Mouse (Mus musculus): ENCODE data around the gene Rin2.
"Not testable (repeated sequence)": the region's sequence is repeated elsewhere in the genome, so short reads cannot be mapped to it uniquely, and the experiment has no call there.

Rin2 gene

GRCm38 (mm10) chr2:145900318-145900717 is 225.3 kb downstream of the Rin2 start:
- DNase-seq (ENCODE audit: low spot score) = not testable (repeated sequence)

- no peak for DNase-seq (ENCODE audit: low spot score)
These were observed 226.8 kb downstream of the Rin2 start, which contains the start of gene Naa20 for GRCm38 (mm10) chr2:145901861-145902260. Naa20 (plus strand) TSS chr2:145902099.

GRCm38 (mm10) chr2:145903061-145903901 is 228.3 kb downstream of the Rin2 start:
- DNase-seq (ENCODE audit: low spot score) = peak; percentile 75

GRCm38 (mm10) chr2:145903983-145904616 is 229.1 kb downstream of the Rin2 start:
- no peak for DNase-seq (ENCODE audit: low spot score)

- DNase-seq (ENCODE audit: low spot score) = no peak
These were observed 230.1 kb downstream of the Rin2 start for GRCm38 (mm10) chr2:145905156-145905555.

GRCm38 (mm10) chr2:145905884-145906283 is 230.9 kb downstream of the Rin2 start:
- not testable (repeated sequence) for DNase-seq (ENCODE audit: low spot score)

- no peak for DNase-seq (ENCODE audit: low spot score)
These were observed 246.1 kb downstream of the Rin2 start for GRCm38 (mm10) chr2:145920941-145921650.

- peak; percentile 87 for DNase-seq (ENCODE audit: low spot score)
These were observed 259.6 kb downstream of the Rin2 start, which contains the start of the genes Cfap61 and Crnkl1 for GRCm38 (mm10) chr2:145934339-145935231. Cfap61 (plus strand) TSS chr2:145934784. Crnkl1 (minus strand) TSS chr2:145935014.

- no peak for DNase-seq (ENCODE audit: low spot score)
These were observed 262.0 kb downstream of the Rin2 start for GRCm38 (mm10) chr2:145936975-145937374.
